Mouse (Mus musculus) spleen, adult 2 months (tissue): Measurements from ENCODE around the gene Nol12.

Source experiments
- CTCF ChIP-seq: fragments of 200-500 bp; IDR thresholded peaks from 2 replicates; pipeline ENCODE4 v1.5.1; 2011; ENCODE audit warnings: mild to moderate bottlenecking, inconsistent platforms; ENCODE audit not compliant: insufficient read depth, insufficient read length, insufficient replicate concordance; ENCODE audit errors: extremely low read depth
- POLR2A ChIP-seq: fragments of 200-500 bp; IDR thresholded peaks from 2 replicates; pipeline ENCODE4 v1.6.1; 2011; ENCODE audit warnings: low read depth, low read length, inconsistent platforms

GRCm38 (mm10) chr15:78957021-78957420, 22.3 kb downstream of the Nol12 start:
- TF ChIP-seq CTCF (no peak), POLR2A (no peak)
